Mouse (Mus musculus) intestine, embryonic 14.5 days (tissue): ENCODE data around the gene BC067074. TPM values are rescaled to one million over a fixed set of nuclear protein-coding genes. Genes with fewer than 3 reads are reported as not detected.
A peak's percentile ranks its signal among the peaks of the same experiment; 100 is the strongest.

Source experiments
- ATAC-seq: fragments of 200-750 bp; cut with Nextera tagmentation; replicated peaks from 2 replicates; pipeline ENCODE4 v1.8.0; 2017; ENCODE audit warnings: low read depth, moderate number of reproducible peaks, moderate TSS enrichment, moderate library complexity; ENCODE audit not compliant: low FRiP score, low TSS enrichment
- DNase-seq: peaks from one replicate; pipeline ENCODE4 v3.0.0-alpha.2; 2018; ENCODE audit warnings: low spot score
- H3K27ac ChIP-seq: fragments of 300-500 bp; sonication (generic); 2 replicates; pipeline ENCODE4 v1.5.1; 2014; ENCODE audit warnings: low read depth, mild to moderate bottlenecking, control low read depth
- H3K27me3 ChIP-seq: fragments of 300-500 bp; sonication (generic); replicated peaks from 2 replicates; pipeline ENCODE4 v1.6.1; 2014; ENCODE audit warnings: low read length, control low read depth; ENCODE audit not compliant: control insufficient read depth, insufficient read depth
- H3K36me3 ChIP-seq: fragments of 300-500 bp; sonication (generic); 2 replicates; pipeline ENCODE4 v1.6.1; 2014; ENCODE audit warnings: low read length, control low read depth; ENCODE audit not compliant: control insufficient read depth, insufficient read depth
- H3K4me1 ChIP-seq: fragments of 300-500 bp; sonication (generic); replicated peaks from 2 replicates; pipeline ENCODE4 v1.6.1; 2014; ENCODE audit warnings: low read length, control low read depth, mixed read lengths; ENCODE audit not compliant: control insufficient read depth, insufficient read depth
- H3K4me2 ChIP-seq: fragments of 300-500 bp; sonication (generic); 2 replicates; pipeline ENCODE4 v1.6.1; 2014; ENCODE audit warnings: low read length
- H3K4me3 ChIP-seq: fragments of 300-500 bp; sonication (generic); 2 replicates; pipeline ENCODE4 v1.5.1; 2014; ENCODE audit warnings: low read depth, low read length, control low read depth, mixed read lengths
- H3K9ac ChIP-seq: fragments of 300-500 bp; sonication (generic); 2 replicates; pipeline ENCODE4 v1.6.1; 2014; ENCODE audit warnings: mild to moderate bottlenecking, low read length
- H3K9me3 ChIP-seq: fragments of 300-500 bp; sonication (generic); 2 replicates; pipeline ENCODE4 v1.6.1; 2016; ENCODE audit warnings: low read length, control low read depth; ENCODE audit not compliant: control insufficient read depth
- WGBS: fragments of 180-500 bp; shearing (Covaris S2); extraction: QIAGEN DNeasy Blood & Tissue Kit; methylation state at CpG from one replicate; pipeline ENCODE4 v1.1.7; 2014; 5-methylcytosine and 5-hydroxymethylcytosine counted together
- polyA plus RNA-seq: library from polyadenylated mRNA; unstranded; fragments of >200 nt; fragmentation: Nextera tagmentation; extraction: Ambion mirVana; gene quantifications from 2 replicates; pipeline ENCODE4 v1.2.1, GENCODE M21; 2014

The BC067074 gene
- polyA plus RNA-seq, 1 experiment from 2014 or later = 4.2 TPM

DNA sequence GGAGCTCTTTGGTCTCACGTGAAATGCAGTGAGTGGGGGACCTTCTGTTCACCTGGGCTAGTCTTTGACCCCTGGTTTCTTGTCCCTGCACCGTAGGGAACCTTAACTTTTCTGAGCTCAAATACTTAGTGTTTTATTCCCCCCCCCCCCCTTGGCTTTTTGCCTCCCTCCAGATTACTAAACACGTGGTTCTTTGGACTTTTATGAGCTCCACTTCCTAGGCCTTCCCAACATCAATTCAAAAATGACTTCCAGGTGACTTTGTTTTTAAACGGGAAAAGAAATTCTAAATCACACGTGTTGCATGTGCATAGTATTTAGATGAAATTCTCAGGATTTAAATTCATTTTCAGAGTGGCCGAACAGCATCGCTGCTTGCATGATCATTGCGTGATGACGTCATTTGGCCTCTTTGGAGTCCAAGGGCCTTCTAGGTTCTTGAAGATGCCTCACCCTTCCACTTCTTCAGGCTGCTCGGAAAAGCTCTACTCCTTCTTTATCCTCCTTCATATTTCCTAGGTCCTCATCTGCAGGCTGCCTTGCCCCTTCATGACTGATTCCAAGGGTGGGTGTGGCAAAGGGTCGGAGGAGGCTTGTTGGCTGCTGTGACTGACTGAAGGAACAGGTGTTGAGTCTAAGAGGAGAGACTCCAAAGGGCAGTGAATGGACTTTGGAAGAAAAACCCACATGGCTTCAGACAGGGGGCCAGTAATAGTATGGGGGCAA lies 911 bp downstream of the BC067074 start:
- 0 out of 2 replicates have a peak, but pooled peaks have one; percentile 6 for ATAC-seq
- Histone ChIP-seq H3K9ac (peak overlapping the region; percentile 70), H3K4me2 (peak overlapping the region; percentile 69), H3K27ac (no peak overlapping the region), H3K27me3 (peaks cover 4% of the 10 kb centered on the region; the same call in 1 of the 2 replicates), H3K4me3 (peak overlapping the region; percentile 49), H3K36me3 (no peaks in the 10 kb centered on the region), H3K9me3 (no peaks in the 10 kb centered on the region), H3K4me1 (0 out of 2 replicates have a peak, but pooled peaks cover 11% of the 10 kb centered on the region)
- DNase-seq = peak; percentile 50
- WGBS = 58% methylated on average over 11 of the region's 11 CpGs

DNA sequence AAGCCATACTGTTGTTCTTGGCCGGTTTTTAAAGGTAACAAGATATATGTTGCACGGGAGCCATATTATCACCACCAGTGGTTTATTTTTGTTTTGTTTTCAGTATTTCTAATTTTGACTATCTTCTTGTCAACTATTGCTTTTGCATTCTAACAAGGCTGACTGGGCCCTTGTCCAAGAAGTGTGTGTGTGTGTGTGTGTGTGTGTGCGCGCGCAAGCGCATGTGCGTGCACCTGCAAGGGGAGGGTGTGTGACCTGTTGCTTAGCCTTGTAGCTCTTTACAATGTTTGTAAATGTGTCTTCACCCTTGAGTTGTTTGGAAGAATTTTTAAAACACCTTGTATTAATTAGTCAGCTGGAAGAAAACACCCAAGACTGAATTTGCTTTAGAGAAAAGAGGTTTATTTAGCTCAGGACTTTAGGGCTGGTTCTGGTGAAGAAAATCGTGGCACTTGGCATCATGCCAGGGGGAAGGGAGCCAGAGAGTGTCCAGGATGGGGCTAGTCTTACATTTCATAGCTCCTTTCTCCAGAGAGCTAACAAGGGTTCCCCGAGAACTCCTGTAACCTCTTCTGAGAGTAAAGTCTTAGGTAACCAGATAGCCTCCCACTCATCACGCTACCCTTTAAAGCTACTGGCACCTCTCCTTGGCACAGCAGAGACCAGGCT lies 3.0 kb downstream of the BC067074 start:
- no peak overlapping the region for H3K27ac ChIP-seq
- WGBS = 86% methylated on average over 10 of the region's 10 CpGs
- no peaks in the 10 kb centered on the region for H3K9me3 ChIP-seq
- ATAC-seq (no peak), DNase-seq (no peak)
- peaks cover 4% of the 10 kb centered on the region; the same call in 1 of the 2 replicates for H3K27me3 ChIP-seq
- no peaks in the 10 kb centered on the region for H3K36me3 ChIP-seq
- H3K4me2 ChIP-seq = no peak overlapping the region
- H3K9ac ChIP-seq = no peak overlapping the region
- 0 out of 2 replicates have a peak, but pooled peaks cover 11% of the 10 kb centered on the region for H3K4me1 ChIP-seq
- no peak overlapping the region for H3K4me3 ChIP-seq

DNA sequence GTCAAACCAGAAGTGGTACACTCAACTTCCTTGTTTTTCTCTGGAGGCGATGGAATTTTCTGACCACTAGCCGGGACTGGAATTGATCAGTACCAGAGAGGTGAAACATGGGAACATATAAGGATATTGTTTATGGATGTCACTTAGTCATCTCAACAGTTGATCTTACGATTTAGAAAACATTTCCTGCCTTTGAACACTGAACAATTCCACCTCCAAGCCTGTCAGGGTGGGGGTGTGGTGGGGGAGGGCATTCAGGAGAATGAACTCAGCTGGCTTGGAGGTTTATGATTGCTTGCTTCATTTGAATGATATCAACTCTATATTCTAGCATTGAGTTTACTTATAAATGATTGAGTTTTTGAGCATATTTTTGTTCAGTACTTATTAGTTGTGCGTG lies 13.6 kb downstream of the BC067074 start:
- ATAC-seq = no peak
- Histone ChIP-seq H3K27ac (no peak overlapping the region), H3K4me2 (no peak overlapping the region), H3K9me3 (no peaks in the 10 kb centered on the region), H3K9ac (no peak overlapping the region), H3K4me1 (no peaks in the 10 kb centered on the region), H3K36me3 (no peaks in the 10 kb centered on the region), H3K4me3 (no peak overlapping the region), H3K27me3 (no peaks in the 10 kb centered on the region)
- 84% methylated on average over 4 of the region's 4 CpGs for WGBS
- DNase-seq = no peak

DNA sequence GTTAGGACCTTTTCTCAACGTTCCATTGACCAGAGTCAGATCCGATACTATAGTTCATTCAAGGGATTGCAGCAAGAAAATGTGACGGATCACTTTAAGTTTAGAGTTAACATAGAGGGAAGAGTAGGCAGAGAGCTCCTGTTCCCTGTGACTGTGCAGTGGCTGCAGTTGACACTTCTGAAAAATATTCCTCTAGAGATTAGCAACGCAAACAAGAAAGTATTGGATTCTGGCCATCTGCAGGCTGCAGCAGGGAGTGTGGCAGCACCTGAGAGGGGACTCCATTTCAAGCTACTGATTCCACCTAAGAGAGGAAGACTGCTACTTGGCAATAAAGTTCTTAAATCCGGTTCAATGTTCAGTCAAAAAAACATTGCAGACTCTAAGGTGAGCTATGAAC lies 26.6 kb downstream of the BC067074 start:
- no peak for ATAC-seq
- no peaks in the 10 kb centered on the region for H3K27me3 ChIP-seq

DNA sequence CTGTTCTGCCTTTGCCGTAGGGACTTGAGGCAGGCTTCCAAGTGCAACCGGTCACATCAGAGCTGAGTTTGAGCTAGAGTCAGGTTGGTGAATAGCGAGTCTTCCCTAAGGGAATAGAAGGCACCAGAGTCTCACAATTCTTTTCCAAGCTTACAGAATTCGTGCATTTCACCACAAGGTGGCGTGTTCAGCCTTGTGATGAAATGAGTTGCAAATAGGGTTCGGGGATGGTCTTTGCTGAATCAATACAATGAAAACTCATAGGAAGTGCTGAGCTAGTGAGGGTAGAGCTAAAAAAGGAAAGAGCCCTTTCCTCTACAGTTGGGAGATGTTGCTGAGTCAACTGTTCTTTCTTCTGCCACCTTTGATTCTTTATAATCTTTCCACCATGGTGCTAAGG lies 29.0 kb downstream of the BC067074 start:
- WGBS = 18% methylated on average over 6 of the region's 6 CpGs
- no peaks in the 10 kb centered on the region for H3K4me1 ChIP-seq

More for the DNA sequence above, 26.6 kb downstream of the BC067074 start:
- no peak for DNase-seq
- Histone ChIP-seq H3K9me3 (no peaks in the 10 kb centered on the region), H3K4me3 (no peak overlapping the region), H3K4me1 (no peaks in the 10 kb centered on the region), H3K27ac (no peak overlapping the region), H3K36me3 (0 out of 2 replicates have a peak, but pooled peaks cover 3% of the 10 kb centered on the region), H3K4me2 (no peak overlapping the region), H3K9ac (no peak overlapping the region)
- 84% methylated on average over 5 of the region's 5 CpGs for WGBS

DNA sequence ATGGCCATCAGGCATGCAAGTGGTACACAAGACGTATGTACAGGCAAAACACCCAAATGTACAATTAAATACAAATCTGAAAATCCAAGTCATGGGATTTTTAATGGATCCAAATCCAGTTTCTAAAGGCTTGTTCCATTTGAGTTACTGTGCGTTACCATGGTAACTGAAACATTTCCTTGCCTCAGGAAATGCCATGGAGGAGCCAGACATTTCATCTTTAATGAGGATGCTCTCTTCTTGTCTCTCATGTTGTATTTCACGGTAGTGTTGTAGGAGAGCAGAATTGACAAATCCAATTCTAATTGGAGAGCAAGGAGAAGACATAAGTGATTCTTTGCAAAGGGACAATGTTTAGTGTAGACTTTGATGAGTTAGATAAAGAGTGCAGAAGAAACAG lies 31.3 kb downstream of the BC067074 start:
- no peak overlapping the region for H3K27ac ChIP-seq
- DNase-seq (no peak), ATAC-seq (no peak)
- WGBS = 91% methylated on average over 3 of the region's 3 CpGs
- no peak overlapping the region for H3K4me3 ChIP-seq
- no peaks in the 10 kb centered on the region for H3K36me3 ChIP-seq
- H3K4me2 ChIP-seq = no peak overlapping the region
- H3K9ac ChIP-seq = no peak overlapping the region
- H3K9me3 ChIP-seq = no peaks in the 10 kb centered on the region
- H3K27me3 ChIP-seq = no peaks in the 10 kb centered on the region
- H3K4me1 ChIP-seq = no peaks in the 10 kb centered on the region

More for the DNA sequence above, 29.0 kb downstream of the BC067074 start:
- Histone ChIP-seq H3K27me3 (no peaks in the 10 kb centered on the region), H3K36me3 (0 out of 2 replicates have a peak, but pooled peaks cover 3% of the 10 kb centered on the region), H3K4me3 (no peak overlapping the region), H3K9me3 (no peaks in the 10 kb centered on the region), H3K4me2 (no peak overlapping the region), H3K9ac (no peak overlapping the region), H3K27ac (no peak overlapping the region)
- no peak for ATAC-seq
- DNase-seq = peak; percentile 56

DNA sequence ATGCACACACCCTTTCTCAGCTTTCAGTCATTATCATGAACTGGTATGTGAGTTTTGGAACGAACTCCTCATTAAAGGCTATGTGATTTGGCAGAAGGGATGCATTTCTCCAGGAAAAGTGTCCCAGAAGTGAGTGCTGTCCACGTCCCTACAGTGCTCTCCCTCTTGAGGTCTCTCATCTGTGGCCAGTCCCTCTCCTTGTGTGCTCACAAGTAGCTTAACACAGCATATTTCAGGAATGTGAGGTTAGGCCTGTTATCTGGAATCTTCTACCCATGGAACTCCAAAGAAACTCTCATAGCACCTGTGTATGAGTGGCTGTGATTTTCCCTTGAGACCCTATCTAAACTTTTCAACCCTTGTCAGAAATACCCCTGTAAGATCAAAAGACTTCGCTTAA lies 32.7 kb downstream of the BC067074 start:
- Histone ChIP-seq H3K9me3 (no peaks in the 10 kb centered on the region), H3K36me3 (no peaks in the 10 kb centered on the region), H3K27ac (no peak overlapping the region), H3K4me1 (no peaks in the 10 kb centered on the region), H3K27me3 (no peaks in the 10 kb centered on the region), H3K4me3 (no peak overlapping the region), H3K4me2 (no peak overlapping the region), H3K9ac (no peak overlapping the region)
- no peak for ATAC-seq
- WGBS = 80% methylated on average over 3 of the region's 3 CpGs
- DNase-seq = no peak

DNA sequence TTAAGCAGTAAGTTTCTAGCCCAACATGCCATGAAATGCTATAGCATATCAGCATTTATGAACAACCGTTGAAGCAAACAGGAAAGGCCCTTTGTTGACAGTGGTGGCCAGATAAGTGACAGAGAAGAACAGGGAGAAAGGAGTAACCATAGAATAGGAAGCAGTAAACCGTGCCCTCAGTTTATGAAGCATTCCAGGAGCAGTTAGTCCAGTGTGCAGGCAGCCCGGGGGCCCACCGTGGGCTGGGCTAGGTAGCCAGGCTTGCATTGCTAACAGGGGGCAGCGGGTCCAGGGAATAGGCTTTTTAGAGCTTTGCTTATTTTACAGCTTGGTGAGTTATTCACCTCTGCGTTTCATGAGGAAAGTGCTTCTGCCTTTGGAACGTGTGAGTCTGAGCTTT lies 39.3 kb downstream of the BC067074 start:
- no peak for DNase-seq
- H3K4me1 ChIP-seq = peaks cover 3% of the 10 kb centered on the region; the same call in 1 of the 2 replicates
- H3K4me2 ChIP-seq = no peak overlapping the region
- no peak overlapping the region for H3K4me3 ChIP-seq
- H3K36me3 ChIP-seq = no peaks in the 10 kb centered on the region
- H3K27me3 ChIP-seq = no peaks in the 10 kb centered on the region
- H3K27ac ChIP-seq = no peak overlapping the region
- no peak for ATAC-seq
- WGBS = 45% methylated on average over 7 of the region's 7 CpGs
- no peak overlapping the region for H3K9ac ChIP-seq
- H3K9me3 ChIP-seq = no peaks in the 10 kb centered on the region
